Mouse (Mus musculus) cerebral cortex, adult 2 months (tissue): ENCODE results near the gene Efhc1.

Experiments used
- WGBS: fragments of 180-500 bp; shearing (Covaris S2); methylation state at CpG from one replicate; pipeline ENCODE4 v1.1.7; 2018; 5-methylcytosine and 5-hydroxymethylcytosine counted together

Efhc1 gene

GRCm38 (mm10) chr1:21007941-21008701 is 56.7 kb downstream of the Efhc1 start:
- 85% methylated on average over 7 of the region's 7 CpGs for WGBS

- WGBS, result 59% methylated on average over 4 of the region's 4 CpGs
Measured at GRCm38 (mm10) chr1:21008891-21009290, 57.5 kb downstream of the Efhc1 start.

- WGBS, result 72% methylated on average over 6 of the region's 6 CpGs
Measured at GRCm38 (mm10) chr1:21010282-21010800, 58.9 kb downstream of the Efhc1 start.

- 40% methylated on average over 8 of the region's 8 CpGs for WGBS
Measured at GRCm38 (mm10) chr1:21014463-21014862, 63.0 kb downstream of the Efhc1 start.

GRCm38 (mm10) chr1:21023101-21023500 is 71.7 kb downstream of the Efhc1 start:
- 81% methylated on average over 3 of the region's 3 CpGs for WGBS

- 81% methylated on average over 5 of the region's 5 CpGs for WGBS
Measured at GRCm38 (mm10) chr1:21025203-21025602, 73.8 kb downstream of the Efhc1 start.

GRCm38 (mm10) chr1:21026534-21026933 is 75.1 kb downstream of the Efhc1 start:
- WGBS, result 71% methylated on average over 7 of the region's 7 CpGs

- WGBS, result 55% methylated on average over 4 of the region's 4 CpGs
Measured at GRCm38 (mm10) chr1:21029000-21029399, 77.6 kb downstream of the Efhc1 start.

GRCm38 (mm10) chr1:21031650-21032049 is 80.2 kb downstream of the Efhc1 start:
- WGBS, result 91% methylated on average over 2 of the region's 2 CpGs

- WGBS, result 93% methylated on average over 11 of the region's 11 CpGs
Measured at GRCm38 (mm10) chr1:21033065-21033791, 81.8 kb downstream of the Efhc1 start.

GRCm38 (mm10) chr1:21035878-21036277 is 84.5 kb downstream of the Efhc1 start:
- WGBS, result 77% methylated on average over 6 of the region's 6 CpGs

GRCm38 (mm10) chr1:21037881-21038601 is 86.6 kb downstream of the Efhc1 start:
- 84% methylated on average over 6 of the region's 6 CpGs for WGBS

GRCm38 (mm10) chr1:21039564-21039963 is 88.1 kb downstream of the Efhc1 start:
- 86% methylated on average over 3 of the region's 3 CpGs for WGBS

GRCm38 (mm10) chr1:21040173-21040572 is 88.7 kb downstream of the Efhc1 start:
- 90% methylated on average over 7 of the region's 7 CpGs for WGBS
